Mouse (Mus musculus) granulocyte monocyte progenitor cell, adult 5-6 weeks (primary cell): ENCODE results near the gene Izumo1r. TPM values are rescaled to one million over a fixed set of nuclear protein-coding genes. Genes with fewer than 3 reads are reported as not detected.

Experiments
- total RNA-seq, 2 experiments: library from RNA; stranded (forward) in 1 of 2; stranded (reverse) in 1 of 2; fragments of 200-712, 200-1000 nt in 1 of 2; fragments of >200 nt in 1 of 2; fragmentation: Nextera tagmentation in 1 of 2; gene quantifications; 2 replicates each; pipeline ENCODE4 v1.2.3; 2014 to 2017

Gene Izumo1r
- total RNA-seq, 2 experiments from 2014 or later, result not detected

Other genes starting within 250 kb of the Izumo1r start
- gene Piwil4, start 163.2 kb downstream of the Izumo1r start, total RNA-seq (2014; fragmentation: Nextera tagmentation), result not detected in 2 replicates
- 0.09 TPM in 1 of 2 replicates, not detected in the other for gene Piwil4, start 163.2 kb downstream of the Izumo1r start, total RNA-seq (2017)
- gene Fut4, start 151.6 kb downstream of the Izumo1r start, total RNA-seq (2014; fragmentation: Nextera tagmentation), result 8.4 and 10.6 TPM in 2 replicates
- 12.7 and 16.0 TPM in 2 replicates for gene Fut4, start 151.6 kb downstream of the Izumo1r start, total RNA-seq (2017)
- 6.3 and 9.3 TPM in 2 replicates for gene 1700012B09Rik, start 132.9 kb downstream of the Izumo1r start, total RNA-seq (2014; fragmentation: Nextera tagmentation)
- 6.2 and 16.1 TPM in 2 replicates for gene 1700012B09Rik, start 132.9 kb downstream of the Izumo1r start, total RNA-seq (2017)
- 54.7 and 68.9 TPM in 2 replicates for gene Mre11a, start 119.3 kb downstream of the Izumo1r start, total RNA-seq (2014; fragmentation: Nextera tagmentation)
- 50.1 and 58.6 TPM in 2 replicates for gene Mre11a, start 119.3 kb downstream of the Izumo1r start, total RNA-seq (2017)
- 36.8 and 49.4 TPM in 2 replicates for gene Ankrd49, start 119.1 kb downstream of the Izumo1r start, total RNA-seq (2014; fragmentation: Nextera tagmentation)
- 57.3 and 65.7 TPM in 2 replicates for gene Ankrd49, start 119.1 kb downstream of the Izumo1r start, total RNA-seq (2017)
- not detected in 2 replicates for gene Gpr83, start 43.7 kb downstream of the Izumo1r start, total RNA-seq (2014; fragmentation: Nextera tagmentation)
- gene Gpr83, start 43.7 kb downstream of the Izumo1r start, total RNA-seq (2017), result 0.05 TPM in 1 of 2 replicates, not detected in the other
- gene Panx1, start 141.5 kb upstream of the Izumo1r start, total RNA-seq (2014; fragmentation: Nextera tagmentation), result 21.4 and 32.6 TPM in 2 replicates
- 11.3 and 23.3 TPM in 2 replicates for gene Panx1, start 141.5 kb upstream of the Izumo1r start, total RNA-seq (2017)
- not detected in 2 replicates for gene Hephl1, start 208.2 kb upstream of the Izumo1r start, total RNA-seq (2014; fragmentation: Nextera tagmentation)
- not detected in 2 replicates for gene Hephl1, start 208.2 kb upstream of the Izumo1r start, total RNA-seq (2017)